Mouse (Mus musculus) forebrain, embryonic 11.5 days (tissue): ENCODE results near the gene Pfas. TPM values are rescaled to one million over a fixed set of nuclear protein-coding genes. Genes with fewer than 3 reads are reported as not detected.
"Not testable (repeated sequence)": the region's sequence is repeated elsewhere in the genome, so short reads cannot be mapped to it uniquely, and the experiment has no call there.

Experiments
- ATAC-seq: fragments of 200-750 bp; cut with Nextera tagmentation; replicated peaks from 2 replicates; pipeline ENCODE4 v1.8.0; 2017; ENCODE audit warnings: moderate TSS enrichment; ENCODE audit not compliant: low FRiP score
- DNase-seq: peaks from one replicate; pipeline ENCODE4 v3.0.0-alpha.2; 2017; ENCODE audit warnings: low spot score
- H3K27ac ChIP-seq: fragments of 300-500 bp; sonication (generic); 2 replicates; pipeline ENCODE4 v1.5.1; 2014; ENCODE audit warnings: low read depth, low read length
- H3K27me3 ChIP-seq: fragments of 300-500 bp; sonication (generic); 2 replicates; pipeline ENCODE4 v1.6.1; 2014; ENCODE audit warnings: mild to moderate bottlenecking, low read length, mixed read lengths; ENCODE audit not compliant: control insufficient read depth, insufficient read depth
- H3K36me3 ChIP-seq: fragments of 300-500 bp; sonication (generic); 2 replicates; pipeline ENCODE4 v1.6.1; 2014; ENCODE audit warnings: mild to moderate bottlenecking, low read length, moderate library complexity, mixed read lengths; ENCODE audit not compliant: control insufficient read depth, insufficient read depth
- H3K4me1 ChIP-seq: fragments of 300-500 bp; sonication (generic); replicated peaks from 2 replicates; pipeline ENCODE4 v1.6.1; 2014; ENCODE audit warnings: low read length, mixed read lengths; ENCODE audit not compliant: control insufficient read depth, insufficient read depth
- H3K4me2 ChIP-seq: fragments of 300-500 bp; sonication (generic); 2 replicates; pipeline ENCODE4 v1.6.1; 2014; ENCODE audit warnings: low read depth, mild to moderate bottlenecking, low read length, moderate library complexity, mixed read lengths; ENCODE audit not compliant: severe bottlenecking
- H3K4me3 ChIP-seq: fragments of 300-500 bp; sonication (generic); 2 replicates; pipeline ENCODE4 v1.5.1; 2014; ENCODE audit warnings: low read depth, low read length
- H3K9ac ChIP-seq: fragments of 300-500 bp; sonication (generic); 2 replicates; pipeline ENCODE4 v1.6.1; 2014; ENCODE audit warnings: low read length
- H3K9me3 ChIP-seq: fragments of 300-500 bp; sonication (generic); 2 replicates; pipeline ENCODE4 v1.6.1; 2016; ENCODE audit warnings: low read length, mixed read lengths; ENCODE audit not compliant: control insufficient read depth
- WGBS: fragments of 180-500 bp; shearing (Covaris S2); extraction: QIAGEN DNeasy Blood & Tissue Kit; methylation state at CpG from one replicate; pipeline ENCODE4 v1.1.7; 2014; 5-methylcytosine and 5-hydroxymethylcytosine counted together
- polyA plus RNA-seq: library from polyadenylated mRNA; unstranded; fragments of >200 nt; fragmentation: Nextera tagmentation; extraction: Ambion mirVana; gene quantifications from 2 replicates; pipeline ENCODE4 v1.2.1, GENCODE M21; 2014

Pfas gene
- polyA plus RNA-seq, 1 experiment from 2014 or later = 55.8 TPM

DNA sequence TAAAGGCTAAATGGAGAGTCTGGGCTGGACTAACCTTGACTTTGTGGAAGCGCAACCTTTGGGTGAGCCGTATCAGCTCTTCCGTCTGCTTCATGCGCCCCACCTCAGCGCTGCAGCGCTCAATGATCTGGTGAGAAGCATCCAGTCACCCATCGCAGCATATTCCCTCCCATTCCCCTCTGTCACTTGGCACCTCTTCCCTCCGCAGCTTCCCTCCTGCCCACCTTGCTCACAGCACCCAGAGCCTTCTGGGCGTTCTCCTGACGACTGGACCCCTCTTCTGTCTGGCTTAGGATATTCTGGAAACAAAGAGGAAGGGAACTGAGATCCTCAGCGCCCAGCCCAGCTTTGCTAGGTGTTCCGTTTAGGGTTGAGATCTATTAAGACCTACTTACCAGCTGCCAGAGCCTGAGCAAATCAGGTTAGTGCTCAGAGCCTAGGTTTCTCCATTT is 60.7 kb downstream of the Pfas start:
- DNase-seq (no peak), ATAC-seq (no peak)
- Histone ChIP-seq H3K4me1 (no peaks in the 10 kb centered on the region), H3K4me2 (peak overlapping the region; percentile 28; the same call in 1 of the 2 replicates), H3K9ac (0 out of 2 replicates have a peak overlapping the region, but pooled peaks have one; percentile 27), H3K9me3 (no peaks in the 10 kb centered on the region), H3K4me3 (no peak overlapping the region), H3K36me3 (no peaks in the 10 kb centered on the region), H3K27me3 (peaks cover 2% of the 10 kb centered on the region), H3K27ac (no peak overlapping the region)
- 7% methylated on average over 12 of the region's 12 CpGs for WGBS

DNA sequence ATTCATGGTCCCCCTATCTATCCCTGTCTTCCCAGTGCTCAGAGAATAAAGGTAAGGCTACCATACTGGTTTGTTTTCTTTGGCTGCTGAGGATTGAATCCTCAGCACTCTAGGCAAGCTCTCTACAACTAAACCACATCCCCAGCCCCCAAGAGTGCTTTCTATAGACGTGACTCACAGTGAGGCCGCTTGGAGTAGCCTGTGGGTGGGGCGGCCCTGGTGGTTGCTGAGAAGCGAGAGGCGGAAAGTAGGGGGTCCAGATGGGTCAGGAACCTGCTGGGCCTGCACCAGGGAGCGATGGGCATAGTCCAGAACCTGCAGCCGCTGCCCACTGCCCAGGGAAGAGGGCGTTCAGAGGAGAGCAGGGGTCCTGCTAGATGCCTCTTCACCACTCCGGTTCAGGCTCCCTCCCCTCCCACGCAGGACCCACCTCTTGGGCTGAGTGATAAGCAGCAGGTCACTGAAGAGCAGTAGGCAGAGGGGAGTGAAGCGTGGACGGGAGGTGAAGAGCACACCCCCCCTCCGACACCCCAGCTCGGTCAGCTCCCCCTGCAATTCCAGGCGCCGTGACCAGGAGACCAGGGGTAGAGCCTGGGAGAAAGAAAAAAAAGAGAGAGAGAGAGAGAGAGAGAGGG is 61.3 kb downstream of the Pfas start:
- peak overlapping the region; percentile 24; the same call in 1 of the 2 replicates for H3K4me2 ChIP-seq
- H3K9ac ChIP-seq = no peak overlapping the region
- peaks cover 2% of the 10 kb centered on the region for H3K27me3 ChIP-seq
- WGBS = 12% methylated on average over 16 of the region's 16 CpGs
- H3K27ac ChIP-seq = no peak overlapping the region
- no peaks in the 10 kb centered on the region for H3K9me3 ChIP-seq
- no peak for DNase-seq
- no peaks in the 10 kb centered on the region for H3K4me1 ChIP-seq
- no peak for ATAC-seq
- no peak overlapping the region for H3K4me3 ChIP-seq
- H3K36me3 ChIP-seq = no peaks in the 10 kb centered on the region

GRCm38 (mm10) chr11:68946001-68946400 is 62.3 kb downstream of the Pfas start:
- WGBS = 88% methylated on average over 4 of the region's 4 CpGs
- Histone ChIP-seq H3K9me3 (no peaks in the 10 kb centered on the region), H3K4me3 (no peak overlapping the region), H3K27me3 (peaks cover 2% of the 10 kb centered on the region), H3K27ac (no peak overlapping the region), H3K36me3 (no peaks in the 10 kb centered on the region), H3K9ac (no peak overlapping the region), H3K4me2 (no peak overlapping the region), H3K4me1 (no peaks in the 10 kb centered on the region)
- no peak for DNase-seq
- ATAC-seq = no peak

- WGBS = 77% methylated on average over 2 of the region's 2 CpGs
- DNase-seq (no peak), ATAC-seq (no peak)
- H3K27me3 ChIP-seq = peaks cover 2% of the 10 kb centered on the region
- no peak overlapping the region for H3K9ac ChIP-seq
- no peak overlapping the region for H3K27ac ChIP-seq
- no peaks in the 10 kb centered on the region for H3K36me3 ChIP-seq
- peaks cover 2% of the 10 kb centered on the region; the same call in 1 of the 2 replicates for H3K4me1 ChIP-seq
- no peak overlapping the region for H3K4me3 ChIP-seq
- H3K4me2 ChIP-seq = no peak overlapping the region
- no peaks in the 10 kb centered on the region for H3K9me3 ChIP-seq
Observed at GRCm38 (mm10) chr11:68945245-68945644, 63.0 kb downstream of the Pfas start.

DNA sequence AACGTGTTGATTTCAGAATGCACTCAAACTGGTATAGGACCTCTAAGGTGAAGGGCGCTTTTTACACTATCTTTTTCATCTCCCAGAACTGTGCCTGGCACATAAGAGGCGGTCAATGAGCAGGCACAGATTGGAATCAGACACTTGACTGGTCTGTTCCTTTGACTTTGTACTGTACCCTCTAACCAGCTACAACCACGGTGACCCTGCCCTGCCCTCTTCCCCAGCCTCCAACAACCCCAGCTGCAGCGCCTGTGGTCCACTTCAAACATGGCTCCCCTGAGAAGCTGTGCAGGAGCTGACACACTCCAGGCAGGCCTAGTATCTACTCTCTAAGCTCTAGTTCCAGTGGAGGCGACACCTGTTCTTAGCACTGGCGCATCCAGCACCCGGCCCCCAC is 65.5 kb downstream of the Pfas start:
- Histone ChIP-seq H3K4me1 (peaks cover 2% of the 10 kb centered on the region; the same call in 1 of the 2 replicates), H3K27me3 (peaks cover 2% of the 10 kb centered on the region; the same call in 1 of the 2 replicates), H3K9me3 (no peaks in the 10 kb centered on the region), H3K27ac (no peak overlapping the region), H3K4me3 (no peak overlapping the region), H3K9ac (no peak overlapping the region), H3K4me2 (no peak overlapping the region), H3K36me3 (no peaks in the 10 kb centered on the region)
- WGBS = 91% methylated on average over 8 of the region's 8 CpGs
- ATAC-seq = no peak
- DNase-seq = no peak

GRCm38 (mm10) chr11:68940516-68940915 is 67.7 kb downstream of the Pfas start:
- no peaks in the 10 kb centered on the region for H3K9me3 ChIP-seq
- DNase-seq (no peak), ATAC-seq (no peak)
- H3K27ac ChIP-seq = no peak overlapping the region
- no peaks in the 10 kb centered on the region for H3K36me3 ChIP-seq
- peak overlapping the region; percentile 56 for H3K9ac ChIP-seq
- WGBS = 67% methylated on average over 4 of the region's 4 CpGs
- peak overlapping the region; percentile 39 for H3K4me2 ChIP-seq
- no peaks in the 10 kb centered on the region for H3K27me3 ChIP-seq
- H3K4me3 ChIP-seq = peak overlapping the region; percentile 34
- peaks cover 2% of the 10 kb centered on the region; the same call in 1 of the 2 replicates for H3K4me1 ChIP-seq

DNA sequence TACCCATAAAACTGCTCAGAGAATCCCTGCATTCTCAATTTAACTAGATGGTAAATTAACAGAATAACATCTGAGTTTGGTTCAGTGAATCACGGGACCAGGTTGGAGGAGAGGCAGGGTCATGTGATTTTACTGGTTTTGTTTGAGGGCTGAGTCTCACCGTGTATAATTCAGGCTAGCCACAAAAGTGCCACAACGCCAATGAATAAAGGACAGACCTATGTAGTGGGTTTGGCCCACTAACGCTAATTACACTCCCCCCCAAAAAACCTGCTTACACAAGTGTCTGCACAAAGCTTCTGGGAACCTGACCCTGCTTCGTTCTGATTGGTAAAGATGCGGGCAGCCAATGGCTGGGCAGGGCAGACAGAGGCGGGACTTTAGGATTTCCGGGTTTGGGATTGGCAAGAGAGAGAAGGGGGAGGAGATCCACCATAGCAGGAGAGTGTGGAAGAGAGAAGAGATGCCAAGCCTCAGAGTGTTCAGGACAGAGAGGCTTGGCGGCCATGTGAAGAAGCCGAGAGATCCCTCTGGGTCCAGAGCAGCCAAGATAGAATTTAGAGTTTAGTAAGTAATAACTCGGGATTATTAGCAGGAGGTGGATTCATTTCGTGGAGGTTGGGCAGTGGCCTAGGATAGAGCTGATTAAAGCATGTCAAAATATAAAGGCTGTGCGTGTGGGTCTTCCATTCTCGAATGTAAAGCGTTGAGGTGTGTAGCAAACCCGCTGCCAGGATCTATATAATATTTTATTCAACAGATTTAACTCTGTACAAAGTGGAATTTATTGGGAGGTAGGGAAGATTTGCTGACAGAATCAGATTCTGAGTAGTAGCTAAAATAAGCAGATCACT is 68.6 kb downstream of the Pfas start:
- peak; percentile 90 for DNase-seq

GRCm38 (mm10) chr11:68936951-68937350 is 71.3 kb downstream of the Pfas start:
- not testable (repeated sequence) for DNase-seq, H3K27me3 ChIP-seq, ATAC-seq, H3K4me2 ChIP-seq, H3K36me3 ChIP-seq, H3K4me1 ChIP-seq, H3K9me3 ChIP-seq, H3K27ac ChIP-seq, H3K4me3 ChIP-seq, H3K9ac ChIP-seq
- 90% methylated on average over 4 of the region's 4 CpGs for WGBS

More for the DNA sequence above, 68.6 kb downstream of the Pfas start:
- no peaks in the 10 kb centered on the region for H3K36me3 ChIP-seq
- peaks cover 2% of the 10 kb centered on the region; the same call in 1 of the 2 replicates for H3K4me1 ChIP-seq
- no peaks in the 10 kb centered on the region for H3K27me3 ChIP-seq
- ATAC-seq = peak; percentile 98
- no peaks in the 10 kb centered on the region for H3K9me3 ChIP-seq
- H3K27ac ChIP-seq = peak overlapping the region; percentile 14; the same call in 1 of the 2 replicates
- peak overlapping the region; percentile 34 for H3K4me3 ChIP-seq
- 2% methylated on average over 16 of the region's 16 CpGs for WGBS
- H3K4me2 ChIP-seq = peak overlapping the region; percentile 39
- H3K9ac ChIP-seq = peak overlapping the region; percentile 56
